Mouse (Mus musculus) spleen, embryonic (tissue): ENCODE results near the gene Hmga2.

Source experiments
- CTCF ChIA-PET: fragments of 350-600 bp; sonication (Branson Sonifier 250); formaldehyde crosslinking; loops from one replicate; lab custom pipeline; 2022; lab: Charles Lee

The Hmga2 gene

DNA sequence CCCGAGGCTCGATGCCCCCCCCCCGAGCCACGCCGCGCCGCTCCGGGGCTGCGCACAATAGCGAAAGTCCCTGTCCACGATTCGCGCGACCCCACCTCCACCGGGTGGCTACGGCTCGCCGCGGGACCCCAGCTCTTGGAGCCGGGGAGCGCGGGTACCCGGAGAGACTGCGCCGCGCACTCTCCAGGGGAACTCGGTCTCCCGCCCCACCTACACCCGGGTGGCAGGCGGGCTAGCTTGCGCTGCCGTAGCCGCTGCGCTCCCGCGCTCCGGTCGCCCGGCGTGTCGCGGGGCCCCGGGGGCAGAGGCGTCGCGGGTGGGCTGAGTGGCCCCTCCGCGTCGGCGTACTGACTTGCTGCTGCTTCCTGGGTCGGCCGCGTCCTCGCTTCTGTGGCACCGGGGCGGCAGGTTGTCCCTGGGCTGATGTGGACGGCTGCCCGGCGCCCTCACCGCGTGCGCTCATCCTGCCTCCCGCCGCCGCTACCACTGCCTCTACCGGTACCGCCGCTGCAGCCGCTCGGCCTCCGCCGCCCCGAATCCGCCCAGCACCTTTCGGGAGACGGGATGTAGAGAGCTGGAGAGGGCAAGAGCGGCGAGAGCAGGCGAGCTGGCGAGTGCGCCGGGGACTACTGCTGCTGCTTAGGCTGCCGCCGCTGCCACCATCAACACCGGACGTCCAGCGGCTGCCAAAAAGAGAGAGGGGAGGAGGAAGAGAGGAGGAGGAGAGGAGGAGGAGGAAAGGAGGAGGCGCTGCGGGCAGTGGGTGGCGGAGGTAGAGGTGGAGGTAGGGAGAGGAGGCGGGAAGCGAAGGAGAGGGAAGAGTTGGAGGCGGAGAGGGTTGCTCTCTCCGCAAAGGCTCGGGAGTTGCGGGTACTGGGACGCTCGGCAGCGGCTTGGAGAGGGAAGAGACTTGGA lies at the start of gene Hmga2:
Gene Hmga2, minus strand, starts transcription at position 869 of the 915 bp plus-strand sequence.
- CTCF ChIA-PET: no interaction called here

DNA sequence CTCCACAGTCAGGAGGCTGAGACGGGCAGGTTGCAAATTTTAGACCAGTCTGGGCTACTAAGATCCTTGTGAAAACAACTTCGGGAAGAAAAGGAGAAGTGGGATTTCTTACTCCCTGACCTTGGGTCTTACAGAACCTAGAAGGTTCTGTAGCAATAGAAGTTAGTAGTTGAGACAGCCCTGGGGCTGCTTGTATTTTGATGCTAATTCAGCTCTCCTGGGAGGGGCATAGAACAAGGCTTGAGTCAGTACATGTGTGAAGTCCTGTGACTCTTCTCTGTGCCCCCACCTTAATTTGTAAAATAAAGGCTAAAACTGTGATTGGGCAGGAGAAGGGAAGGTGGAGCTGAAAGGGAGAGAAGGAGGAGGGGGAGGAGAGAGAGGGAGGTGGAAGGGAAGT lies 46.7 kb upstream of the Hmga2 start:
- CTCF ChIA-PET: interaction anchor here (0.5 kb wide), 1 partner anchor 90 kb away, joined by 3 read pairs; no protein-coding TSS in a partner anchor

DNA sequence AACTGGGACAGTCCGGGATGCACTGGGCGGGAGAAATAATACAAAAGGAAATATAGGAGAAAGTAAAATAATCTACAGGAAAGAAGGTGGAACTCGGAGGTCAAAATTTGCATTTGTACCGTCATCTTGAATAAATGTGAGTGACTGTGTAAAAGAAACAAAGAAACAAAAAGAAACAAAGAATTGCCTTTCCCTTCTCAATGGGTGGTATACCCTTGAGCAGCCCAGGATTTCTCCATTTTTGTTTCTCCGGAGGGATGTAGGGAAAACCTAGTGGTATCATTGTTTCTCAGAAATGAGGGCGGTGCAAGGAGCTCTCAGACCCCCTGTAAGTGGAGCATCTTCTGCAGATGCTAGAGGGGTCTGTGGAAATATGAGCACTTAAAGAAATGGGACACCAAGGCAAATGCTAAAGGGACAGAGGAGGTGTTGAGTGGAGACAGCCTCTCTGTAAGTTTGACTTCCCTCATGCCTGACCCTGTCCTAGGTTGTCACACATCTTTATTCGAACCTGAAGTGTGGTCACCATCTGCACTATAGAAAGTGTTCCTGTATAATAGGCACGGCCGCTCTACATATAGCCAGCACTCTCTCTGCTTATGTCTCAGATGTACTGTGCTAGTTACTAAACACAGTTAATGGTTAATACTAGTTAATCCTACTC lies 45.8 kb upstream of the Hmga2 start:
- CTCF ChIA-PET: no interaction called here

DNA sequence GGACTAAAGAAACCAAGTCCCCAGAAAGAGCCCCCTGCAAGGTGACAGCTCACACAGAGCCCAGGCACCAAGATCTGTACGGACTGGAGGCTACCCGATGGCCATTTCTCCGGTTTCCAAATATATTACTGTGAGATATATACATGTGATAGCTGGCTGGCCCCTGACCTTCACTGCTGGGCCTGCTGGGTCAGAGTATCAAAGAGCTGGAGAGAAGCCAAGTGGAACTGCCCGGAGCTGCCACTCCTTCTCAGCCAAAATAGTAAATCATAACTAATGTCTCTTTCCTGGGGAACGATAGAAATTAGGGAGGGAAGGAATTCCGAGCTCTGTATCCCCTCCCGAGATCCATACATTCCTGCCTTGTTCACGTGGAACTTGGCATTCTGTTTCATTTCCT lies 40.0 kb upstream of the Hmga2 start:
- CTCF ChIA-PET: interaction anchor here (0.7 kb wide), 1 partner anchor 64 kb away, joined by 6 read pairs; no protein-coding TSS in a partner anchor

DNA sequence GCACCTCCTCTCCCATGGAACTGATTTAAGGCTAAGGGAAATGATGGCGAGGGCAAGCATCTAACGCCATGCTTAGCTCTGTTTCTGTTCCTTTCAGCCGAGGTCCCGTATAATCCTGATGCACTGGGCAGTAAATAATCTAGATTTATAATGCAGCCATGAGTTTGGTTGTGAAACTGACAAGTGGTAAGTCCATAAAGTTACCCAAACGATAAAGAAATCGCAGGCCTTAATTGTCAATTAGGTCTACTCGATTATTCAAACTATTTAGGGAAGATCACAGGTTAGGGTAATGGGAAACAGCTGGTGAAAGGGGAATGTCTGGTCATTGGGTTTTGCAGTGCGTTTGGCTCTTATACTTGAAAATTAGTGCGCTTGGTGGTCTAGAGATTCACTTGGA lies 37.5 kb upstream of the Hmga2 start:
- CTCF ChIA-PET: no interaction called here

DNA sequence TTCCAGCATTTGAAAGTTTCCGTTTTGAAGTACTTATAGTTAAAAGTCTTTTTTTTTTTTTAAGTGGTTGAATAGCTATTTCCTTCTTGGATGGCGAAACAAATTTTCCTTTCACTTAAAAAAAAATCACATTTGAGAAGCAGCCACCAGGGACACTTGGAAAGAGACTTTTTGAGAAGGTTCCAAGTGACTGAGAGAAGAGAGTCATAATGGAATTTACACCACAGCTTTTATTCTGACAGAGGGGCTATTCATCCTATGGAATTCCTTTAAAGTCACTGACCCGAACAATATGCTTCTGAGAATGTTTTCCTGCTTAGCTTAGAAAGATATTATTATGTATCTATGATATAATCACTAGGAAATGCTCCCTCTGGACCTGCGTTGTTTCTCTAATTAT lies 36.7 kb upstream of the Hmga2 start:
- CTCF ChIA-PET: no interaction called here

DNA sequence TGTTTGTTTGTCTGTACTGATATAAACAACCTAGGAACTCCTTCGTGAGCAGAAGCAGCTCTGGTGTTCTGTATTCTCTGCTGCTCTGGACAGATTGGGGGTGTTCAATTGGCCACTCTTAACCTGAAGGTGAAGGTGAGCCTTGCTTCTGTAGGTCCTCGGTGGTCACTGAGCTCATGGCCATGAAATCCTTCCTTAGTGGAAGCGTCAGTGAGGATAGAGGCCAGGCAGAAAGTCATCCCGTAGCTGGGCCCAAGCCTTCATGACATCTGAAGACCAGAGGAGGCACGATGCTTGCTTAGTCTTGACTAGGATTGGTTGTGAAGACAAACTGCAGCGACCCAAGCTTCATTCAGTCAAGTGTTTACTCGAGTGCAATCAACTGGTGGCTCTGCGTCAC lies 35.9 kb upstream of the Hmga2 start:
- CTCF ChIA-PET: no interaction called here

DNA sequence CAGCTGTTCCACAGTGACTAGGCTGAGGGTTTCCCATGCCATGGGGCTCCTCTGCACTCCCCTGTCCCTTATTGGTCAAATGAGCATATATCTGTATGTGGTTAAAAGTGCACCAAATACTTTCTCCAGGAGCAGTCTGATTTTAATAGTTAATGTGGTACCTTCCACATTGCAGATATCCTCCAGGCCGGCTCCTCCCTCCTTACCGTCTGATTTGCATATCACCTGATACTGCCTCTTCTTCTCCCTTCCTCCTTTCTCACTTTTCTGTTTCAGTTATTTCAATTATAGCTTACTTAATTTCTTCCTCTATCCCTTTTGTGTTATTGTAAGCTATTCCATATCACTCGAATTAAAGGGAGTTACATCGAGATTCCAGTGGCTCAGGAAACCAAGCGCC lies 27.7 kb upstream of the Hmga2 start:
- CTCF ChIA-PET: no interaction called here

DNA sequence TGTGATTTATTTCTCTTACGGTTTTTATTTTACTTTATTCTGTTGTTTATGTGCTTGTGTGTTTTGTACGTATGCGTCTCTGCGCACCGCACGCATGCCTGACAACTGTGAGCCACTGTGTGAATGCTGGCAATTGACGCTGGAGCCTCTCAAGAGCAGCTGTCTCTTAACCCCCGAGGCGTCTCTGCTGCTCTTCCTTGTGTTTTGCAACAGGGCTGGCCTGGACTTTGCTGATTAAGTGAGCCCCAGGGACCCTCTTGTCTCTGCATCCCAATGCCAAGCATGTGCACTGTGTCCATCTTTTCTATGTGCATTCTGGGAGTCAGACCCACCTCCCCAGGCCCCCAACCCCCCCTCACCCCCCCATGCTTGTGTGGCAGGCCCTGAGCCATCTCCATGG lies 24.5 kb upstream of the Hmga2 start:
- CTCF ChIA-PET: no interaction called here

DNA sequence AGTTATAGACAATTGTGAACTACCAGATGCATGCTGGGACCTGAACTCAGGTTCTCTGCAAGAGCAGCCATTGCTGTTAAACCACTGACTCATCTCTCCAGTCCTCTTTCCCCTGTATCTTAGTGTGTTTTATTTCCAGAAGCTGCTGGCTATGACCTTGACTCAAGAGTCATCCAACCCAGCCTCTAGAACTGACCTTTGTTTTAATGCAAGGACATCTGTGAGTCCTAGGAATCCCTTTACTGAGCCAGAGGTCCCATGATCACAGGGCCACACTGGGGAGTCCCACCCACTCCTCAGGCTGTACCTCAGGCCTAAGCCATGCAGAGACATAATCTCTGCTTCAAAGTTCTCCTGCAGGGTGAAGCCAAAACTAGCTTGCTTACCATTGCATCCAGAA lies 21.8 kb upstream of the Hmga2 start:
- CTCF ChIA-PET: interaction anchor here (0.6 kb wide), 1 partner anchor 649 kb away, joined by 7 read pairs; no protein-coding TSS in a partner anchor

DNA sequence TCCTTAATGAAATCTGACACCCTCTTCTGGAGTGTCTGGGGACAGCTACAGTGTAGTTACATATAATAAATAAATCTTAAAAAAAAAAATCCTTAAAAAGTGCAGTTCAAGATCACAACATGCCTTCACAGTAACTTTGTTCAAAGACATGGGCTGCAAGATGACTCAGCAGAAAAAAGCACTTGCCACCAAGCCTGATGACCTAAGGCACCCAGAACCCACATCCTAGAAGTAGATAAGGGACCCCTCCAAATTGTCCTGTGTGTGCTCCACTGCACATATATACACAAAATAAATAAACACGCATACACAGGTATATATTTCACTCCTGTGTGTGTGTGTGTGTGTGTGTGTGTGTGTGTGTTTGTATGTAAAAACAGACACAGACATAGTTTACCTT lies 18.4 kb upstream of the Hmga2 start:
- CTCF ChIA-PET: no interaction called here

DNA sequence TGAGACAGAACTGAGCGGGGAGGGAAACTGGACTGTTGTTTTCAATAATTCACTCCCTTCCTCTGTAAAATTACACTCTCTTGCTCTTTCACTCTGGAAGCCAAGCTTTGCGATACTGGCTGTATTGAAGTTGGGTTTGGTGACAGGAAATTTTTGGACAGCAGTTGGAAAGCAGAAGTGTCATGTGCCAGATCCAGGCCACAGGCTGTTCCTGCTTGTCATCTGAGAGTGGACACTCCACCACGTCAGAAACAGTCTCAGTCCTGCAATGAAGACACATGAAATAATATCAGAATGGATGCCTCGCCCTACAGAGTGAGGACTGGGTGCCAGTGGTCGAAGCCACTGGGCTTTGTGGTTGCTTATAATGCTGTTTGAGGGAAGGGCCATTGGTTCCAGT lies 15.2 kb upstream of the Hmga2 start:
- CTCF ChIA-PET: no interaction called here

DNA sequence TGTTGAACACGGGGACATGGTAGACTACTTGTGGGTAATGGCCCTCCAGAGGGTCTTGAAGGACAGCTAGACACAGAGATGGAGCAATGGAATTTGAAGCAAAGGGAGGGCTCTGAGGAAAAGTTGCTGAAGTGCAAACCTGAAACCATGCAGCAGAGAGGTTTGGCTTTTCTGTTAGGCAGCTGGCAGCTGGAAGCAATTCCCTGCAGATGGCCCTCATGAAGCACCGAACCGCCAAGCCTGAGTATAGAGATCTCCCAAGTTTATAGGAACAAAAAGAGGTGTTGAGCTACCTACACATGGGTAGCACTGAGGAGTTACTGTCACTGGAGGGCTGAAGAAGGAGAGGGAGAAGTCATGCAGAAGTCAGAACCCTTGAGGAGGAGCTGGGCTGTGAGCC lies 13.3 kb upstream of the Hmga2 start:
- CTCF ChIA-PET: no interaction called here

DNA sequence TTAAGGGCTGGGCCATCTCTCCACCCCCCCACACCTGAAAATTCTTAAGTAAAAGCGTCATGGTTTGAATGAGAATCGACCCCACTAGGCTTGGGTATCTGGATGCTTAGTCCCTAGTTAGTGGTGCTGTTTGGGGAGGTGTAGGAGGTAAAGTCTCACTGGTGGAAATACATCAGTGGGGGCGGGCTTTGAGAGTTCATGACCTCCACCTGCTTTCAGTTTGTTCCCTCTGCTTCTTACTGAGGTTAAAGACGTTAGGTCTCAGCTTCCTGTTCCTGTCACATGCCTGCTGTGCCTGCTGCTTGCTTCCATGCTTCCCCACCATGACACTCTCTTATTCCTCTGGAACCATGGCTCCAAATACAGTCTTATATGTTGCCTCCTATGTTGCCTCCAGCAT lies 12.3 kb upstream of the Hmga2 start:
- CTCF ChIA-PET: interaction anchor here (0.6 kb wide), 1 partner anchor 621 kb away, joined by 3 read pairs; no protein-coding TSS in a partner anchor

DNA sequence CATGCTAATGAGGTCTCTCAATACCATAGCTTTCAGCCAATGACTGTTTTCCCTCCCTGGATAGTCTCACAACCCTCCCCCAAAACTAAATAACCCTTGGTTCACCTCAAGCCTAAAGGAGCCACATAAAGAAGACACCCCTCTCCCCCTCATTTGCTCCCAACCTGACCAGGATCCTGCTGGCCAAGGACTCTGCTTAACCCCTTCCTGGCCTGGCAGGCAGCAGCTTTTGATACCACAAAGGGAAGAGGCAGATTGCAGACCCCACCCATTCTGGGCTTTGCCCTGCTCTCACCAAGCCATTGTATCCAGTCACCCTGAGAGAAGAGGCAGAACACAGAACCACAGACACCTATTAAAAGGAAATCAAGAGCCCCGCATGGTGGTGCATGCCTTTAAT lies 11.6 kb upstream of the Hmga2 start:
- CTCF ChIA-PET: no interaction called here

DNA sequence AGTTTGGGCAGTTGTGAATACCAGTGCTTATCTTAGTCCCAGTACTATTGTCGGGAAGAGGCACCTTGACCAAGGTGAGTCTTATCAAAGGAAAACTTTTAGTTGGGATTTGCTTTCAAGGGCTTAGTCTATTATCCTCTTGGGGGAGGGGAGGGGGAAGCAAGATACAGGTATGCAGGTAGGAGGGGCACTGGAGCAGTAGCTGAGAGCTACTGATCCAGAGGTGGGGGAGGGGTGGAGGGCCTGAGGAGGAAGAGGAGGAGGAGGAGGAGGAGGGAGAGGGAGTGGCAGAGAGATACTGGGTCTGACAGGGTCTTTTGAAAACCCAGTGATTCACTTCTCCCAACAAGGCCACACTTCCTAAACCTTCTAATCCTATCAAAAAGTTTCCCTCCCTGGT lies 9.2 kb upstream of the Hmga2 start:
- CTCF ChIA-PET: no interaction called here

DNA sequence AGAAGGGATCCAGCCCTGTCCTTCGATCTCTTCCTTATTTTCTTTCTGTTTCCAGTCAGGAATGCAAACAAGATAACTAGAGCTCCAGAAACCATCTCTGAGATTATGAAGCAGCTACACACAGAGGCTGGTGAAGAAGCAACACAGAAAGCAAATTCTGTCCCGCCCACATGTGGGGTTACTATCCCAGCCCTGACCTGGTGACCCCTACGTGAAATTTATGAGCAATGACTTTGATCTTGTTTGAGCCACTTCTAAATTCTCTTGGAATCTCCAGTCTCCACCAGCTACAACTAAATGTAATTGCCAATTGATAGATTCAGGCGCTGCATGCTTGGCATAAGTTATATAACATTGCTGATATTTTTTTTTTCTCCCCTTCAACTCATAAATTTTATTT lies 7.9 kb upstream of the Hmga2 start:
- CTCF ChIA-PET: no interaction called here

DNA sequence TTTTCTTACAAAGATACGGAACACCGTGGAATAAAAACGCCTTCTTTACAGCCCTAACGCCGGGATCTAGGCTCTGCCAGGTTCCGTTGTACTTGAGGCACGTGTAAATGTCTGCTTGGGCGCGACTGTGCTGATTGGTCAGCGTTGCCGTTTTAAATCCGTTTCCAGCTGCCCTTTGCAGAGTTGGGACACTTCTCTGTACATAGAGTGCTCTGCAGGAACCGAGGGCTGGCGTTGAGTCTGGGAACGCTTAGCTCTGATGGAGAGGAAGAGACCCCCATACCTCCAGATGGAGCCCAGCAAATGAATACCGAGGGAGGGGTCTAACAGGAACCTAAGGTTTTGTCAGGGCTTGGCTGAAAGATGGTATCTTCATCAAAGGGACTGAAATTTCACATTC lies 1.9 kb upstream of the Hmga2 start:
- CTCF ChIA-PET: no interaction called here

DNA sequence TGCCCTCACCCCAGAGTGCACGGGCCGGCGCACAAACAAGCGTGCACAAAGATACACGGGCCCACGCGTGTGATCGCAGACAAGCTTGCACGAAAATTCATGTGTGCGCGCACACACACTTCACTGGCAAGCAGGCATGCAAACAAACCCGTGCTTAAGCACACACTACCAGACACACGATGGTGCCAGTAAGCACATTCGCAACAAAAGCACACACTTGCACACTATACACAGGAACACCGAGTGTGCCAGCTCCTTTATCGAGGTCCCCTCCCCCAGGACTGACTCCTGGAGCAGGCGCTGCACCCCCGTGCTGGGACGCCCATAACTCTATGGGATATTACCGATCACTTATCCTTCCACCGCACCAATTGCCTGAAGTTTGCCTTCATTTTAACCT lies 1.2 kb upstream of the Hmga2 start:
- CTCF ChIA-PET: no interaction called here

DNA sequence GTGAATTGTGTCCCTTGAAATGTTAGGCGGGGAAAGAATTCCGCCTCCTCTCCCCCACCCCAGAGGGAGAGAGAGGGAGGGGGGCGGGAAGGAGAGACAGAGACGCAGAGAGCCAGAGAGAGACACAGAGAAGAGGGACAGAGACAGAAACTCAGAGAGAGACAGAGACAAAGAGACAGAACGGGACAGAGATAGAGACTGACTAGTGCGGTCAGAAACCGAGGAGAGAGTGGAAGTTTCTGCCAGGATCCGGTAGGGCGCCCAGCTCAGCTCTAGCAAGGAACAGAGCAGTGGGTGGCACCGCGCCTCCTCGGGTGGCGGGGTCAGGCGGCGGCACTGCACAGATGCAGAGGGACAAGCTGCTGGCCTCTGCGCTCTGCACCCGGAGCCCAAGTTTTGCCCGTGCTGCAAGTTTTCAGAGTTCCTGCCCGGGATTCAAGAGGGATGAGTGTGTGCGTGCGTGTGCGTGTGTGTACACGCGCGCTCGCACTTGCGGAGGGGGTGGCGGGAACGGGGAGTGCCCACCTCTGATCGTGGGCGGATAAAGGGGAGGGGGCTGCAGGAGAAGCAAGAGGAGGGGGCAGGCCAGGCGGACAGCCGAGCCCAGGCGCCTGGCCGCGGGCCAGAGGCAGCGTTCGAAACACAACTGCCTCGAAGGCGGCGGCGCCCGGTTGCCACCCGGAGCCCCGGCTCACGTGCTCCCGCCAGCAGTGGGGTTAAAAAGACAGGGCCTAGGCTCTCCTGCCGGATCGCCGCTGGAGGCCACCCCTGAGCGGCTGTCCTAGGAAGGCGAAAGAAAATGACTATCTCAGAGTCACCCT lies 457 bp upstream of the Hmga2 start:
- CTCF ChIA-PET: no interaction called here

DNA sequence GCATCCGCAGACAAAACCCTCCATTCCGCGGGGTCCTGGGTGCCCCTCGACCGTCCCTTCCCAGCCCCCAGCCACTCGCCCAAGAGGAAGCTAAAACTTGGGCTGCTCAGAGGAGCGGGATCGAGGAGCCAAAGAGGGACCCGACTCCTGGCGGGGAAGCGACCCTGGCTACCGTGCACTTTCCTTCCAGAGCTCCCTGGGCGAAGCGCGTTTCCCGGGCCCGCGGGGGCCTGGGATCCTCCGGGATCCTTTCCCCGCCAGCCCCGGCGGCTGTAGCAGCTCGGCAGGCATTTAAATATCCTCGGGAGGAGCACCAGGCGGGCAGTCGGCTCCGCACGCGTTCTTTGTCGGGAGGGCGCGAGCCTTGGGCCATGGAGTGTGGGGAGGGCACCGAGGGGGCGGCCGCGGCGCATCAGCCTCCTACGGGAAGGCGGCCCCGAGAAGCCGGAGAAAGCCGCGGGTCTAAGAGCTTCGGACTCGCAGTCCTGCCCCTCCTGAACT lies 1.2 kb downstream of the Hmga2 start:
- CTCF ChIA-PET: no interaction called here

DNA sequence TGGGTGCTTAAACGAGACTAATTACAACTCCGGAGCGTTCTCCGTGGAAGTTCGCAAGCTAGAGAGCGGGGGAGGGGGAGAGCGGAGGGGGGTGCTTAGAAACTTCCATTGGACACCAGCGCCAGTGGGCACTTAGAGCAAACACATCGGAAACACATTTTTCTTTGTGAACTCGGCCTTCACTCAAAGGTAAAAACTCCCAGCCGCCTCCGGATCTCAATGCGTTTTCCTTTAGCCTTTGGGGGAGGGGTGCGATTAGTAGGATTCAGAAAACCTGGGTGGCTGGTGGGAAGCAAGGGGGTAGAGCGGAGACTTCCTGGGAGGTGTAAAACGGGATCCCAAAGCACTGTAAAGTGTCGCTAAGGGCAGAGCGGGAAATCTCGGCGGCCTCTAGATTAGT lies 2.0 kb downstream of the Hmga2 start:
- CTCF ChIA-PET: no interaction called here
